Mouse (Mus musculus): Measurements from ENCODE around the gene Hepacam. TPM values are rescaled to one million over a fixed set of nuclear protein-coding genes. Genes with fewer than 3 reads are reported as not detected.

Gene Hepacam
- total RNA-seq, 2 experiments from 2014 or later: 0.11 to 1.3 TPM

DNA sequence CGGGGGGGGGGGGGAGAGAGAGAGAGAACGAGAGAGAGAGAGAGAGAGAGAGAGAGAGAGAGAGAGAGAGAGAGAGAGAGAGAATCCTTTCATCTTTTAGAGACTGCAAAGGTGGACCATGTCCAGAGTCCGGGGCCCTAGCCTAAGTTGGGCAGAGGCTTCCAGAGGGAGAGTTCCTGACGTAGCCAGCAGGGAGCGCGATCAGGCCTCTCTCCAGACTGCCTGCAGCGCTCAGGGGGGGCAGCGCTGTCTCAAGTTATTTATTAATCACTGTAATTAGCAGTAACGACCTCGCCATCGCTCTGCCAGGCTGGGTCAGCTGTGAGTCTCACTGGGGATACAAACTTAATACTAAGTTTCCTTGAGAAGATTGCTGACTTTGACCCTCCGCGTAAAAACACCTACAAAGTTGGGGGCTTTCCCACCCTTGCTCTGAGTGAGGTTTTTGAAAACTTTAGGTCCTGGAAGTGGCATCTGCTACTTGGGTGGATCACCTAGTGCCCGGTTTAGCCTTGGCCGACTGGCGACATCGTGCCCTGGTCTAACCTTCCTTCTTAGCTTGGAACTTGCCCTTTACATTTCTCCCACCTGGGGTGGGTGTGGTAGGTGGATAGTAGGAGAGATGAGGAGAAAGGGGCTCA lies 65.0 kb downstream of the Hepacam start:
- intact Hi-C loops (cut with DNase I; ENCODE audit: low total_unique reads): loop anchor here (5.0 kb wide), 1 partner anchor 200 kb away; no protein-coding TSS in a partner anchor
- DNase-seq: peak; percentile 61

GRCm38 (mm10) chr9:37432720-37433421 lies 65.7 kb downstream of the Hepacam start, which contains the start of gene Robo3:
Gene Robo3, minus strand, starts transcription at chr9:37433246.
- no peak for DNase-seq
- intact Hi-C loops (cut with DNase I; ENCODE audit: low total_unique reads): loop anchor here (5.0 kb wide), 1 partner anchor 199 kb away; no protein-coding TSS in a partner anchor

DNA sequence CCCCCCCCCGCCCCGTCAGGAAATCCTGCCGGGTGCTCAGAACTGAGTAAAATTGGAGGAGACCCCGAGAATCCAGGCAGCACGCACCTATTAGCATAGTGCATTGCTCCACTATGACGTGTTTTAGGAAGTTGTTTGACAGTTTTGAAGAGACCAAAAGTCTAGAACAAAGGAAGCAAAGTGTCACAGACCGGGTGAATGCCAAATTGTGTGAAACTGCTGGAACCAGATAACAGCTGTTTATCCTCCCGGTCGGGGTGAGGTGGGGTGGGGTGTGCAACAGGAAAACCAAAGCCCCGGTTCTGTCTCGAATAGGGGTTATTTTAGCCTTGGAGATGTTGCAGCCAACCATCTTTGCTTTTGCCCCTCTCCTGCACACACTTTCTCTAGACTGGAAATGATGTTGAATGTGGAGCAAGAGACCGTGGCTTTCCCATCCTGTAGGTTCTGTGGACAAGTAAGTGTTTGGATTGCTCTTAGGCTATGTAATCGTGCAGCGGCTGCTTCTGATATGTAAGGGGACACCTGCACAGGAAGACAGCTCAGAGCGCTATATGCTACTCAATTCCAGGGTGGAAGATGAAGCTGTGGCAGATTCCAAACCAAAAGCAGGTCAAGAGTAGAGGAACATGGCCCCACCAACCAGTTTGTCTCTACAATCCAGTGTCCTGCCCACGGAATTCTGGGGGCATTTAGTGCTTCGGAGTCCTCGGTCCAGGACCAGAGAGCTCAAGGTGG lies 66.8 kb downstream of the Hepacam start:
- intact Hi-C loops (cut with DNase I; ENCODE audit: low total_unique reads): loop anchor here (5.0 kb wide), 1 partner anchor 198 kb away; no protein-coding TSS in a partner anchor
- DNase-seq: no peak

GRCm38 (mm10) chr9:37434932-37435331 lies 67.8 kb downstream of the Hepacam start:
- intact Hi-C loops (cut with DNase I; ENCODE audit: low total_unique reads): loop anchor here (5.0 kb wide), 1 partner anchor 197 kb away; no protein-coding TSS in a partner anchor
- DNase-seq: no peak

- DNase-seq: no peak
These were observed 68.5 kb downstream of the Hepacam start for GRCm38 (mm10) chr9:37435616-37436015.

More at GRCm38 (mm10) chr9:37435616-37436015, 68.5 kb downstream of the Hepacam start:
- intact Hi-C loops (cut with DNase I; ENCODE audit: low total_unique reads): no loop called here

Other genes with a start within 250 kb of the Hepacam start
- 10 to 100 TPM; 27.6 to 31.4 TPM for gene Pknox2, start 219.9 kb upstream of the Hepacam start, total RNA-seq (2021)
- 1 to 10 TPM; 2.4 TPM for gene Tmem218, start 159.1 kb upstream of the Hepacam start, total RNA-seq (2021)
- gene Slc37a2, start 111.6 kb upstream of the Hepacam start, total RNA-seq (2021): 1 to 10 TPM; 1.1 TPM
- gene Ccdc15, start 18.9 kb upstream of the Hepacam start, total RNA-seq (2021): 1 to 10 TPM; 1.2 to 1.4 TPM
- 10 to 100 TPM; 16.7 to 23.6 TPM for gene Robo4, start 34.5 kb downstream of the Hepacam start, total RNA-seq (2021)
- not detected for gene Robo3, start 65.9 kb downstream of the Hepacam start, total RNA-seq (2021)
- 1 to 10 TPM; 4.1 to 6.4 TPM for gene Msantd2, start 122.0 kb downstream of the Hepacam start, total RNA-seq (2021)
- 10 to 100 TPM; 43.4 to 58.2 TPM for gene Esam, start 160.7 kb downstream of the Hepacam start, total RNA-seq (2021)
- 1 to 10 TPM in 1 of 2 experiments, under 1 TPM in 1; 0.96 to 4.6 TPM for gene Vsig2, start 171.9 kb downstream of the Hepacam start, total RNA-seq (2021)
- 1 to 10 TPM; 2.2 to 2.3 TPM for gene Nrgn, start 185.6 kb downstream of the Hepacam start, total RNA-seq (2021)
- 1 to 10 TPM; 3.3 to 4.6 TPM for gene Siae, start 188.3 kb downstream of the Hepacam start, total RNA-seq (2021)
- gene Spa17, start 246.4 kb downstream of the Hepacam start, total RNA-seq (2021): 1 to 10 TPM; 1.9 to 2.2 TPM